Mouse (Mus musculus): Measurements from ENCODE around the gene Htra1. TPM values are rescaled to one million over a fixed set of nuclear protein-coding genes. Genes with fewer than 3 reads are reported as not detected.

Htra1 gene
- polyA plus RNA-seq, 1 experiment from 2014 or later = 8.3 TPM

- H3K9me3 ChIP-seq (ENCODE audit: control insufficient read depth, low read length) = no peaks in the 10 kb centered on the region
- no peaks in the 10 kb centered on the region for H3K36me3 ChIP-seq (ENCODE audit: control insufficient read depth, insufficient read depth, low read length)
- no peak overlapping the region for H3K4me3 ChIP-seq (ENCODE audit: low read depth, low read length)
- H3K27me3 ChIP-seq (ENCODE audit: control insufficient read depth, insufficient read depth, low read length) = peaks cover 50% of the 10 kb centered on the region
- 69% methylated on average over 4 of the region's 4 CpGs for WGBS
- peaks cover 6% of the 10 kb centered on the region; the same call in 1 of the 2 replicates for H3K4me1 ChIP-seq (ENCODE audit: control insufficient read depth, insufficient read depth, low read length)
- H3K27ac ChIP-seq (replicated peaks; ENCODE audit: low read depth, low read length) = no peak overlapping the region
- no peak overlapping the region for H3K9ac ChIP-seq (ENCODE audit: low read length)
- DNase-seq (ENCODE audit: low spot score) = no peak
- H3K4me2 ChIP-seq (ENCODE audit: low read depth, severe bottlenecking) = no peak overlapping the region
- no peak for ATAC-seq (ENCODE audit: insufficient number of reproducible peaks, low FRiP score, low TSS enrichment, low read depth)
Measured at GRCm38 (mm10) chr7:130938005-130938404, 2.1 kb downstream of the Htra1 start.

- DNase-seq (ENCODE audit: low spot score) (no peak), ATAC-seq (ENCODE audit: insufficient number of reproducible peaks, low FRiP score, low TSS enrichment, low read depth) (no peak)
- Histone ChIP-seq H3K9me3 (ENCODE audit: control insufficient read depth, low read length) (no peaks in the 10 kb centered on the region), H3K4me1 (ENCODE audit: control insufficient read depth, insufficient read depth, low read length) (peaks cover 6% of the 10 kb centered on the region; the same call in 1 of the 2 replicates), H3K4me3 (ENCODE audit: low read depth, low read length) (no peak overlapping the region), H3K27me3 (ENCODE audit: control insufficient read depth, insufficient read depth, low read length) (peaks cover 45% of the 10 kb centered on the region), H3K9ac (ENCODE audit: low read length) (no peak overlapping the region), H3K36me3 (ENCODE audit: control insufficient read depth, insufficient read depth, low read length) (no peaks in the 10 kb centered on the region), H3K27ac (replicated peaks; ENCODE audit: low read depth, low read length) (no peak overlapping the region), H3K4me2 (ENCODE audit: low read depth, severe bottlenecking) (no peak overlapping the region)
- WGBS = 88% methylated on average over 8 of the region's 8 CpGs
Measured at GRCm38 (mm10) chr7:130938896-130939295, 3.0 kb downstream of the Htra1 start.

GRCm38 (mm10) chr7:130940733-130941132 lies 4.8 kb downstream of the Htra1 start:
- Histone ChIP-seq H3K36me3 (ENCODE audit: control insufficient read depth, insufficient read depth, low read length) (no peaks in the 10 kb centered on the region), H3K27me3 (ENCODE audit: control insufficient read depth, insufficient read depth, low read length) (peaks cover 29% of the 10 kb centered on the region), H3K9me3 (ENCODE audit: control insufficient read depth, low read length) (no peaks in the 10 kb centered on the region), H3K4me1 (ENCODE audit: control insufficient read depth, insufficient read depth, low read length) (peaks cover 2% of the 10 kb centered on the region; the same call in 1 of the 2 replicates), H3K4me2 (ENCODE audit: low read depth, severe bottlenecking) (no peak overlapping the region), H3K9ac (ENCODE audit: low read length) (no peak overlapping the region), H3K27ac (replicated peaks; ENCODE audit: low read depth, low read length) (no peak overlapping the region), H3K4me3 (ENCODE audit: low read depth, low read length) (no peak overlapping the region)
- DNase-seq (ENCODE audit: low spot score) (no peak), ATAC-seq (ENCODE audit: insufficient number of reproducible peaks, low FRiP score, low TSS enrichment, low read depth) (no peak)
- 84% methylated on average over 8 of the region's 8 CpGs for WGBS

- Histone ChIP-seq H3K9me3 (ENCODE audit: control insufficient read depth, low read length) (no peaks in the 10 kb centered on the region), H3K27me3 (ENCODE audit: control insufficient read depth, insufficient read depth, low read length) (peaks cover 3% of the 10 kb centered on the region), H3K36me3 (ENCODE audit: control insufficient read depth, insufficient read depth, low read length) (no peaks in the 10 kb centered on the region), H3K4me2 (ENCODE audit: low read depth, severe bottlenecking) (no peak overlapping the region), H3K27ac (replicated peaks; ENCODE audit: low read depth, low read length) (no peak overlapping the region), H3K4me3 (ENCODE audit: low read depth, low read length) (no peak overlapping the region), H3K4me1 (ENCODE audit: control insufficient read depth, insufficient read depth, low read length) (no peaks in the 10 kb centered on the region), H3K9ac (ENCODE audit: low read length) (no peak overlapping the region)
- ATAC-seq (ENCODE audit: insufficient number of reproducible peaks, low FRiP score, low TSS enrichment, low read depth) (no peak), DNase-seq (ENCODE audit: low spot score) (no peak)
- WGBS = 93% methylated on average over 9 of the region's 9 CpGs
Measured at GRCm38 (mm10) chr7:130943280-130943895, 7.5 kb downstream of the Htra1 start.

GRCm38 (mm10) chr7:130944766-130945475 lies 9.0 kb downstream of the Htra1 start:
- Histone ChIP-seq H3K9me3 (ENCODE audit: control insufficient read depth, low read length) (no peaks in the 10 kb centered on the region), H3K4me1 (ENCODE audit: control insufficient read depth, insufficient read depth, low read length) (no peaks in the 10 kb centered on the region), H3K27ac (replicated peaks; ENCODE audit: low read depth, low read length) (no peak overlapping the region), H3K4me3 (ENCODE audit: low read depth, low read length) (no peak overlapping the region), H3K27me3 (ENCODE audit: control insufficient read depth, insufficient read depth, low read length) (no peaks in the 10 kb centered on the region), H3K4me2 (ENCODE audit: low read depth, severe bottlenecking) (no peak overlapping the region), H3K36me3 (ENCODE audit: control insufficient read depth, insufficient read depth, low read length) (no peaks in the 10 kb centered on the region), H3K9ac (ENCODE audit: low read length) (no peak overlapping the region)
- ATAC-seq (ENCODE audit: insufficient number of reproducible peaks, low FRiP score, low TSS enrichment, low read depth) (no peak), DNase-seq (ENCODE audit: low spot score) (no peak)
- WGBS = 90% methylated on average over 11 of the region's 11 CpGs

- ATAC-seq (ENCODE audit: insufficient number of reproducible peaks, low FRiP score, low TSS enrichment, low read depth) = no peak
- H3K27ac ChIP-seq (replicated peaks; ENCODE audit: low read depth, low read length) = no peak overlapping the region
- no peak for DNase-seq (ENCODE audit: low spot score)
- no peaks in the 10 kb centered on the region for H3K36me3 ChIP-seq (ENCODE audit: control insufficient read depth, insufficient read depth, low read length)
- no peak overlapping the region for H3K4me3 ChIP-seq (ENCODE audit: low read depth, low read length)
- H3K9me3 ChIP-seq (ENCODE audit: control insufficient read depth, low read length) = no peaks in the 10 kb centered on the region
- H3K4me2 ChIP-seq (ENCODE audit: low read depth, severe bottlenecking) = no peak overlapping the region
- no peaks in the 10 kb centered on the region for H3K4me1 ChIP-seq (ENCODE audit: control insufficient read depth, insufficient read depth, low read length)
- WGBS = 95% methylated on average over 3 of the region's 3 CpGs
- no peaks in the 10 kb centered on the region for H3K27me3 ChIP-seq (ENCODE audit: control insufficient read depth, insufficient read depth, low read length)
- no peak overlapping the region for H3K9ac ChIP-seq (ENCODE audit: low read length)
Measured at GRCm38 (mm10) chr7:130945730-130946129, 9.8 kb downstream of the Htra1 start.

- H3K4me2 ChIP-seq (ENCODE audit: low read depth, severe bottlenecking) = no peak overlapping the region
- H3K9me3 ChIP-seq (ENCODE audit: control insufficient read depth, low read length) = no peaks in the 10 kb centered on the region
- H3K27me3 ChIP-seq (ENCODE audit: control insufficient read depth, insufficient read depth, low read length) = no peaks in the 10 kb centered on the region
- no peak for DNase-seq (ENCODE audit: low spot score)
- 85% methylated on average over 12 of the region's 12 CpGs for WGBS
- H3K4me3 ChIP-seq (ENCODE audit: low read depth, low read length) = no peak overlapping the region
- no peak overlapping the region for H3K9ac ChIP-seq (ENCODE audit: low read length)
- H3K4me1 ChIP-seq (ENCODE audit: control insufficient read depth, insufficient read depth, low read length) = no peaks in the 10 kb centered on the region
- no peak for ATAC-seq (ENCODE audit: insufficient number of reproducible peaks, low FRiP score, low TSS enrichment, low read depth)
- no peaks in the 10 kb centered on the region for H3K36me3 ChIP-seq (ENCODE audit: control insufficient read depth, insufficient read depth, low read length)
- H3K27ac ChIP-seq (replicated peaks; ENCODE audit: low read depth, low read length) = no peak overlapping the region
Measured at GRCm38 (mm10) chr7:130946303-130946702, 10.4 kb downstream of the Htra1 start.

- Histone ChIP-seq H3K4me2 (ENCODE audit: low read depth, severe bottlenecking) (no peak overlapping the region), H3K27me3 (ENCODE audit: control insufficient read depth, insufficient read depth, low read length) (no peaks in the 10 kb centered on the region), H3K9ac (ENCODE audit: low read length) (no peak overlapping the region), H3K4me1 (ENCODE audit: control insufficient read depth, insufficient read depth, low read length) (no peaks in the 10 kb centered on the region), H3K4me3 (ENCODE audit: low read depth, low read length) (no peak overlapping the region), H3K36me3 (ENCODE audit: control insufficient read depth, insufficient read depth, low read length) (no peaks in the 10 kb centered on the region), H3K9me3 (ENCODE audit: control insufficient read depth, low read length) (no peaks in the 10 kb centered on the region), H3K27ac (replicated peaks; ENCODE audit: low read depth, low read length) (no peak overlapping the region)
- no peak for DNase-seq (ENCODE audit: low spot score)
- no peak for ATAC-seq (ENCODE audit: insufficient number of reproducible peaks, low FRiP score, low TSS enrichment, low read depth)
- WGBS = 68% methylated on average over 5 of the region's 5 CpGs
Measured at GRCm38 (mm10) chr7:130948563-130949208, 12.8 kb downstream of the Htra1 start.

All from limb, embryonic 11.5 days (tissue).